Comparison of ENCODE assay signal across 10 mouse cellular contexts in the genomic region with DNA sequence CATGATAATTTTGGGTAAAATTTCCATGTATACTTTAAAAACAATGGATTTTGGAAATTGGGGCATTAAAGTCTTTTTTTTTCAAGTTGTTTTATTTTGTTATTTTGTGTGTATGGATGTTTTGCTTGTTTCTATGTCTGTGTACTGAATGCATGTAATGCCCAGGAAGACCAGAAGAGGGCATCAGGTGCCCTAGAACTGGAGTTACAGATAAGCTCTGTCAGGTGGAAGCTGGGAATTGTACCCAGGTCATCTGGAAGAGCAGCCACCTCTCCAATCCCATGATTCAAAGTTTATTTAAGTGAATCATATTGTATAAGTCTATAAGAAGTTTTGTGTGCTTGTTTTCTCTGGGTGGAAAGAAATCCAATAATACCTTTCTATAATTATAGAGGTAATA.
DNase-seq lines count a peak whose midpoint lies in the region; ATAC-seq and TF ChIP-seq lines count a peak whose summit lies in the region.
"Had no signal": no experiment of that assay in that cellular context is flagged by ENCODE, and none has a peak within 500 bp of the region (broad histone marks: within the 10 kb centered on the region; RNA-seq: fewer than 3 reads in every experiment).

No protein-coding gene starts in this region.

- H3K4me3 ChIP-seq in lung, adult 2 months (replicated peaks; ENCODE audit: extremely low read depth, low read depth, low read length) = no peak overlapping the region
- H3K4me3 ChIP-seq in small intestine, adult 2 months (ENCODE audit: low read depth, low read length) = no peak overlapping the region
- no peak overlapping the region for H3K4me3 ChIP-seq in hindbrain, embryonic 14.5 days (replicated peaks; ENCODE audit: low read length)
- H3K4me3 ChIP-seq: midbrain, embryonic 10.5 days had no signal

- no peak for TF ChIP-seq POLR2A in lung, adult 2 months (IDR thresholded peaks at IDR 0.05; ENCODE audit: borderline replicate concordance, extremely low read depth, low read depth, low read length)
- TF ChIP-seq POLR2A in brain, embryonic 14.5 days (IDR thresholded peaks at IDR 0.05; ENCODE audit: borderline replicate concordance, extremely low read depth, insufficient read depth, insufficient read length, poor library complexity, severe bottlenecking) = no peak
- TF ChIP-seq POLR2A in small intestine, adult 2 months (IDR thresholded peaks at IDR 0.05; ENCODE audit: low read depth, low read length) = no peak

- no peak overlapping the region for H3K27ac ChIP-seq in small intestine, adult 2 months (ENCODE audit: insufficient read depth, low read depth, low read length)
- no peak overlapping the region for H3K27ac ChIP-seq in hindbrain, embryonic 14.5 days
- H3K27ac ChIP-seq: midbrain, embryonic 10.5 days had no signal

- no peak overlapping the region for H3K4me2 ChIP-seq in hindbrain, embryonic 14.5 days (replicated peaks)

- no peak for ATAC-seq in hindbrain, embryonic 14.5 days (ENCODE audit: low FRiP score)

- H3K9ac ChIP-seq in hindbrain, embryonic 14.5 days = no peak overlapping the region

- no peaks in the 10 kb centered on the region for H3K9me3 ChIP-seq in hindbrain, embryonic 14.5 days (ENCODE audit: control insufficient read depth, low read length)
- H3K9me3 ChIP-seq: midbrain, embryonic 10.5 days had no signal

- no peaks in the 10 kb centered on the region for H3K36me3 ChIP-seq in small intestine, adult 2 months (ENCODE audit: control insufficient read depth, insufficient read depth, low read length)
- H3K36me3 ChIP-seq in hindbrain, embryonic 14.5 days (replicated peaks; ENCODE audit: control insufficient read depth, insufficient read depth) = no peaks in the 10 kb centered on the region
- H3K36me3 ChIP-seq: midbrain, embryonic 10.5 days had no signal

- 0 out of 2 replicates have a peak, but pooled peaks have one; percentile 21 for TF ChIP-seq CTCF in lung, adult 2 months (IDR thresholded peaks at IDR 0.05; ENCODE audit: insufficient read depth, low read length)
- peak; percentile 40; the same call in 1 of the 2 replicates for TF ChIP-seq CTCF in brain, embryonic 14.5 days (IDR thresholded peaks at IDR 0.05; ENCODE audit: borderline replicate concordance, extremely low read depth, insufficient read depth, insufficient read length)
- TF ChIP-seq CTCF in small intestine, adult 2 months (IDR thresholded peaks at IDR 0.05; ENCODE audit: extremely low read depth, insufficient read length, insufficient replicate concordance, low read depth, low read length) = peak; percentile 6; the same call in 1 of the 2 replicates

- no peaks in the 10 kb centered on the region for H3K27me3 ChIP-seq in small intestine, adult 2 months (ENCODE audit: control insufficient read depth, insufficient read depth, low read length)
- H3K27me3 ChIP-seq in hindbrain, embryonic 14.5 days (ENCODE audit: control insufficient read depth, insufficient read depth, low read length) = no peaks in the 10 kb centered on the region

- peak; percentile 28 for DNase-seq in adrenal gland, postnatal 14 days
- no peak for DNase-seq in adrenal gland, adult 8-10 months
- DNase-seq in lung, adult 2 months = no peak
- DNase-seq in lung, postnatal 10 days = no peak
- no peak for DNase-seq in brain, embryonic 14.5 days (ENCODE audit: low read depth)
- DNase-seq in layer of hippocampus, postnatal 14 days (ENCODE audit: low spot score in 2 of 2) = no peak
- DNase-seq in hindbrain, embryonic 14.5 days (ENCODE audit: low spot score) = no peak
- DNase-seq: cerebellum, adult 9-10 months had no signal

- H3K4me1 ChIP-seq in lung, adult 2 months (ENCODE audit: control insufficient read depth, insufficient read depth, low read length) = no peaks in the 10 kb centered on the region
- no peaks in the 10 kb centered on the region for H3K4me1 ChIP-seq in small intestine, adult 2 months (ENCODE audit: control insufficient read depth, insufficient read depth, insufficient read length, low read length)
- H3K4me1 ChIP-seq in hindbrain, embryonic 14.5 days (replicated peaks; ENCODE audit: control insufficient read depth, insufficient read depth, low read length) = no peaks in the 10 kb centered on the region
